Mouse (Mus musculus) ovary, postnatal 14 days (tissue): ENCODE data around the gene Rgl1.

Experiments used
- DNase-seq: peaks from one replicate; pipeline ENCODE4 v3.0.0; 2022; ENCODE audit warnings: low spot score

Rgl1 gene

GRCm38 (mm10) chr1:152615987-152616776 lies 150.0 kb downstream of the Rgl1 start:
- DNase-seq, result no peak

- DNase-seq, result no peak
Measured at GRCm38 (mm10) chr1:152614743-152615380, 151.3 kb downstream of the Rgl1 start.

GRCm38 (mm10) chr1:152613158-152613857 lies 152.8 kb downstream of the Rgl1 start:
- DNase-seq, result no peak

- no peak for DNase-seq
Measured at GRCm38 (mm10) chr1:152612535-152613157, 153.5 kb downstream of the Rgl1 start.

- peak; percentile 38 for DNase-seq
Measured at GRCm38 (mm10) chr1:152609547-152609946, 156.6 kb downstream of the Rgl1 start.

- DNase-seq, result no peak
Measured at GRCm38 (mm10) chr1:152609006-152609405, 157.1 kb downstream of the Rgl1 start.

- DNase-seq, result no peak
Measured at GRCm38 (mm10) chr1:152607765-152608164, 158.4 kb downstream of the Rgl1 start.

- DNase-seq, result no peak
Measured at GRCm38 (mm10) chr1:152606727-152607126, 159.4 kb downstream of the Rgl1 start.

- DNase-seq, result no peak
Measured at GRCm38 (mm10) chr1:152605895-152606625, 160.1 kb downstream of the Rgl1 start.

GRCm38 (mm10) chr1:152604147-152604546 lies 162.0 kb downstream of the Rgl1 start:
- no peak for DNase-seq

- DNase-seq, result no peak
Measured at GRCm38 (mm10) chr1:152603628-152604027, 162.5 kb downstream of the Rgl1 start.

- no peak for DNase-seq
Measured at GRCm38 (mm10) chr1:152600494-152600893, 165.7 kb downstream of the Rgl1 start.

- DNase-seq, result no peak
Measured at GRCm38 (mm10) chr1:152599347-152599746, 166.8 kb downstream of the Rgl1 start.

- no peak for DNase-seq
Measured at GRCm38 (mm10) chr1:152594690-152595089, 171.5 kb downstream of the Rgl1 start.

- DNase-seq, result no peak
Measured at GRCm38 (mm10) chr1:152593831-152594549, 172.2 kb downstream of the Rgl1 start.

- DNase-seq, result no peak
Measured at GRCm38 (mm10) chr1:152593382-152593781, 172.8 kb downstream of the Rgl1 start.

- DNase-seq, result no peak
Measured at GRCm38 (mm10) chr1:152592609-152593008, 173.5 kb downstream of the Rgl1 start.

GRCm38 (mm10) chr1:152591746-152592498 lies 174.2 kb downstream of the Rgl1 start:
- no peak for DNase-seq

- no peak for DNase-seq
Measured at GRCm38 (mm10) chr1:152590321-152590720, 175.8 kb downstream of the Rgl1 start.

GRCm38 (mm10) chr1:152589331-152589935 lies 176.7 kb downstream of the Rgl1 start:
- peak; percentile 66 for DNase-seq
